Mouse (Mus musculus) embryo, embryonic 11.5 days (tissue): Measurements from ENCODE around the gene Pou2af1.

Source experiments
- DNase-seq: peaks from one replicate; pipeline ENCODE4 v3.0.0-alpha.2; 2012; ENCODE audit warnings: low read depth, low spot score

Pou2af1 gene

GRCm38 (mm10) chr9:51213023-51213728 is at the start of gene Pou2af1:
Gene Pou2af1 (plus strand): TSS chr9:51213708.
- DNase-seq: no peak

- DNase-seq: no peak
Measured at GRCm38 (mm10) chr9:51163989-51164388, 49.5 kb upstream of the Pou2af1 start.

DNA sequence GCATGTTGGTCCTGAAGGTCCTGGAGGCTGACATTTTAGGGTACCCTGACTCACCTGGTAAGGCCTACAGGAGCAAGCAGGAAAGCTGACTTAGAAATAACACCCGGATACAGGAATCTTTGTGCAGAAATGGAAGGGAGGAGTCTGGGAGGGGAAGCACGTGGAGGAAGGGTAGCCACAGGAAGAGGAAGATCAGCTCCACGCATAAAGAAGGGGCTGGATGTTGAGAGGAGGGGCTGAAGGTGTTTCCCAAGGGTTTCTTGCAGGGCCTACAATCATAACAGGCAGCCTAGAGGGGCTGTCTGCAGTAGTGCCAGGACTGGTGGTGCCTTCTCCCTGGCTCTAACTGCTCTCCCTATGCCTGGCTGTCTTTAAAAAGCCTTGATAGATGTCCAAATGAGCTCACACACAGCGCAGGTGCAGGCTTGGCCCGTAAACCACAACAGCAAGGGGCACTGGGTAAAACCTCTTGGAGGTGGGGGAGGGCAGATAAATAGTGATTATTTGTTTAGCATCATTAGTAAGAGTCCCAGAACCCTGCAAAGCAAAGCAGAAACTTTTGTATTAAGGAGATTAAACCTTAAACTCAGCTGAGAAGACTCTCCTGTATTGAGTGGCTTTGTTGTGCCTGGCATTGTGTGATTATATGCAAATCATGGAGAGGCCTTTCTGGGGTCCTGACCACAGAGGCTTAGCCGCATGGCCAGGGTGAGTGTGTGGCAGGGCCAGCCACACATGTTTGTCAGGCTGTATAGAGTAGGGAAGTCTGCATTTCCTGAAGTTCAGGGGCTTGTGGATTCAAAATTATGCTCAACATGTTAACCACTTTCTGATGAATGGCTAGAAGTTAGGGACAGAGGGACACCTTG is 48.0 kb upstream of the Pou2af1 start, which contains the start of gene Gm32742:
TSS of gene Gm32742 (minus strand) at position 206 of the 869 bp plus-strand sequence.
- DNase-seq: no peak

- no peak for DNase-seq
Measured at GRCm38 (mm10) chr9:51167954-51168353, 45.6 kb upstream of the Pou2af1 start.

DNA sequence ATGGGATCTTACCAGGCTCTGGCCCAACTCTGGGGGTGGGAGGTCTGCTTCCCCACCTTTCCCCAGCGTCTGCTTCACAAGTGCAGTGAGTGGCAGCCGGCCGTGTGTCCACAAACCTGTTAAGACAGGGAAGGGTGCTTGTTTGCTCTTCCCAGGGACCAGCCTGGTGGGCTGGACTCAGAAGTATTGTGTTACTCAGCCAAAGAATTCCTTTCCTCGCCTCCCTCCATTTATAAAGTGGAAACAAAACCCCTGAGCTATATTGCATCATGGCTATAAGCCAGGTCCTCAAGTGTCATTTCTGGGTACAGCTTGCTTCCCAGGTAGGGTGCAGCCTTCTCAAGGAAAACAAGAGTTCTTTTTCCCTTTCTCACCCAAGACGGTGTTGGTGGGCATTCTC is 44.8 kb upstream of the Pou2af1 start:
- no peak for DNase-seq

DNA sequence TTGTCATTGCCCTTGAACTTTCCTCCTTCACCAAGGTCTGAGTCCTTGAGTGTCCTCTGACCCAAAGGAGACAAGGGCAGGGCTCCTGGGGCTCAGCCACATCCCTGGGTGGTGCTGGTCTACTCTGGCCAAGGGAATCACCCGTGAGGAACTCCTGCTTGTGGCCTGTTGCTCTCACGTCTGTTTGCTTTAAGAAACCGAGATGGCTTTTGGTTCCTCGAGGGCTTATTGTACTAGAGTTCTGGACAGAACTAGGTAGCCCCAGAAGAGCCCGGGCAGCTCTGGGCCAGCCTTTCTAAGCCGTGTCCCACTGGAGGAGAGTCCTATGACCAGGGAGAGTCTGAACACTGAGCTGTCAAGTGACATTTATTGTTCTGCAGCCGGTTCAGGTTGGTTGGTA is 44.4 kb upstream of the Pou2af1 start:
- DNase-seq: no peak

- no peak for DNase-seq
Measured at GRCm38 (mm10) chr9:51170298-51170697, 43.2 kb upstream of the Pou2af1 start.

DNA sequence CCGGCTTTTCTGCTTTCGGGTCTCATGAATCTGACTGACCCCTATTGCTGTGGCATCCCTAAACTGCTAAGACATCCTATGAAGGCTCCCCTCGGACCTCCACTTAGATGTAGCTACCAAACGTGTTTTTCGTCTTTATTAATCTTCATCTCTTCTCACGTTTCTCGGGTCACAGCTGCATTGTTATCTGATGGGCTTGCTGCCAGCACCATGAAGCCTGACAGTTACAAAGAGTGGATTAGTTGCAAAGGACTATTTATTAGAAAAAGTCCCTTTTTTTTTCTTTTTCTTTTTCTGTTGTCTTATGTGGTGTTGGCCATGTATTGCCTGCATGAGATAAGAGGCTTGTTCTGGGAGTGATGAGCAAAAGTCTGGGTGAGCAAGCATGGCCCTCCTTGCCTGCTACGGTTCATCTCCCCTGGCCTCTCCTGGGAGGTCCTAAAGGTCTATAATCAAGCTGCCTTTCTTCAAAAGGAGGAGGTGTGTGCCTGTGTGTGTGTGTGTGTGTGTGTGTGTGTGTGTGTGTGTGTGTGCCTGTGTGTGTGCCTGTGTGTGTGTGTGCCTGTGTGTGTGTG is 38.5 kb upstream of the Pou2af1 start:
- DNase-seq: no peak

- DNase-seq: no peak
Measured at GRCm38 (mm10) chr9:51175722-51176121, 37.8 kb upstream of the Pou2af1 start.

DNA sequence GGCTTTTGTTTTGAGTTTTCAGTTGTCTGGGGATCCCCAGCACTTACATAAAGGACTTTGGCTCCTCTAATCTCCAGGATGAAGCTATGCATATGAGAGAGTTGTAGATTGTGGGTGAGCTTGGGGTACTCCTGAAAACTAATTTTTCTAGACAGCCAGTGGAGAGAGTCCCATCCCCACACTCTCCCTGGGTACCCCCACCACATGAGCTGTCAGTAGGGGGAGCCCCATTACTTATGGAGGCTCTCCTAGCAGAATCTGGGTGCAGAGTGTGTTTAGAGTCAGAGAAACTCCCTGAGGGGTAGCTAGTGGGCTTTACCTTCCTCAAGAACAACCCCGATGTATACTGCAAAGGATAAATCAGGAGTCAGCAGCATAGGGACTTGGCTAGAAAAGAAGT is 35.2 kb upstream of the Pou2af1 start:
- no peak for DNase-seq

- DNase-seq: no peak
Measured at GRCm38 (mm10) chr9:51180621-51181020, 32.9 kb upstream of the Pou2af1 start.

- no peak for DNase-seq
Measured at GRCm38 (mm10) chr9:51182716-51183710, 30.5 kb upstream of the Pou2af1 start.

DNA sequence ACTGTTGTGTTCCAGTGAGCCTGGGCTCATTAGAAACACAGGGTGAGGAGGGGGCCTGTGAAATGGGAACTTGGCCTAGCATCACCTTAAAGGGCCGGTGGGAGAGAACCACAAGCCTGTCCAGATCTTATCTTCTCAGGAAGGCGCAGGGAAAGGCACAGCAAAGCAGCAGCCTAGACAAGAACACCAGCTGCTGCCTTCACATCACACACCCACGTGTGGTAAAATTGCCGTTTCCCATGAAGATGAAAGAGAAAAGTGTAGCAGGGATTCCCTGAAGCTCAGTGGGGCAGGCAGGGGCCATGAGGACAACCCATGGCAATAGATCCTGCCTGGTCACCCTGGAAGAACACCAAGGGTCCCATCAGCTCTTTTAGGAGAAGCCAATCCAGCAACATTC is 28.1 kb upstream of the Pou2af1 start:
- DNase-seq: no peak

DNA sequence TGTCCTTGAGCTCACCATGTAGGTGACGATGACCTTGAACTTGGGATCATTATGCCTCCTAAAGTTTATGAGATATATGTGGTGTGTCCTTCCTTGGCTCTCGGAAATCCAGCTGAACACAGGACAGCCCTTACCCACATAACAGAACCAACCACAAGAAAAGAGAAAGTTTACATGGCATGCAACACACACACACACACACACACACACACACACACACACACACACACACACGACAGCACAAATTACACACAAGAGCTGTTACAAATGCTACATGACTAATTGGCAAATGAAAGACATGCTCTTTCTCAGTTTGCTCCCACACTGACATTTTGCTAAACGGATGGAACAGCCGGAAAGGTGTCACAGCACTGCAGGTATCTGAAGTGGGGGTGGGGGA is 27.6 kb upstream of the Pou2af1 start:
- no peak for DNase-seq

DNA sequence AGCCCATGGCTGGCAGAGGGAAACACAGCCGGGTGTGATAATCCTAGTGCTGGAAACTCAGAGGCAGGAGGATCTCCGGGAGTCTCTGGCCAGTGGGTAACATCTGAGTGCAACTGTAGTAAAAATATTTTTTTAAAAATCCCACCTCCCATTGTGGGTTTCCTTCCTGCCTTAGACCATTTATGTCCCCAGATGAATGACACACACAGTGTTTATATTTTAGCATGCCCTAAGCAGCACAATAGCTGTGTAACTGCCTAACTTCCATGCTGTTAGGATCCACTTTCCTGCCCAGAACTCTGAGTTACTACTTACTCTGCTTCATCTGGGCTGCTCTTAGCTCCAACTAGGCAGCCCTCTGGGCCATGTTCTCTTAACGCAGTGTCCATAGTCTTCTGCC is 22.9 kb upstream of the Pou2af1 start:
- DNase-seq: no peak

- no peak for DNase-seq
Measured at GRCm38 (mm10) chr9:51194790-51195189, 18.7 kb upstream of the Pou2af1 start.

DNA sequence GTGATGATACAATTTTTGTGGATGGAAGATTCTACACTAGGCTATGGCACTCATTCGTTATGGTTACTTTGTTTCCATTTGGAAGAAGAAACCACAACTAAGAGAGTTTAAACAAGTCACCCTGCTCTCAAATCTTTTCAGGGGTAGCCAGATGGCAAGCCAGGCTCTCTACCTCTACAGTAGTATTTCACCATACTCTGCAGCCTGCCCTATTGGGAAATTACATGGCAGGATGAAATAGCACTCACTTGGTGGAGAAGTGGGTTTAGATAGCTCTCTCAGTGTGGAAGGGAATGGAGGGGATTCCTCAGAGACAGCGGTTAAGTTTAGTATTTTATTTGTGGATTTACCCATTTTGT is 4.6 kb upstream of the Pou2af1 start:
- DNase-seq: no peak

DNA sequence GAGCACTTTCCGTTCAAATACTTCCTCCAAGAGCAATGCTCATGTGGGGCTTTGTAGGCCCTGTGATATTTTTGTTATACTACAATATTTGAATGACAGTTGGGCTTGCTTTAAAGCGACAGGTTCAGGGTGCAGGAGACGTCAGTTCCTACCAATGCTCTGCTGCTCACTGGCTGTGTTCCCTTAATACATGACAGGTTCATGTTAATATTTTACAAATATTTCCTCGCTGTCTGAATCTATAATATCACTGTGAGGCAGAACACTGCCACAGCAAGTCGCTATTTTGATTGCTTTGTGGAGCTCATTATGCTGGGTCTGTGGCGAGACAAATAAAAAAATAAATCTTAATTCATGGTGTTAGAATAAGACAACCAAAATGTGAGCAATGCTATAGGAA is 2.3 kb upstream of the Pou2af1 start:
- DNase-seq: no peak

DNA sequence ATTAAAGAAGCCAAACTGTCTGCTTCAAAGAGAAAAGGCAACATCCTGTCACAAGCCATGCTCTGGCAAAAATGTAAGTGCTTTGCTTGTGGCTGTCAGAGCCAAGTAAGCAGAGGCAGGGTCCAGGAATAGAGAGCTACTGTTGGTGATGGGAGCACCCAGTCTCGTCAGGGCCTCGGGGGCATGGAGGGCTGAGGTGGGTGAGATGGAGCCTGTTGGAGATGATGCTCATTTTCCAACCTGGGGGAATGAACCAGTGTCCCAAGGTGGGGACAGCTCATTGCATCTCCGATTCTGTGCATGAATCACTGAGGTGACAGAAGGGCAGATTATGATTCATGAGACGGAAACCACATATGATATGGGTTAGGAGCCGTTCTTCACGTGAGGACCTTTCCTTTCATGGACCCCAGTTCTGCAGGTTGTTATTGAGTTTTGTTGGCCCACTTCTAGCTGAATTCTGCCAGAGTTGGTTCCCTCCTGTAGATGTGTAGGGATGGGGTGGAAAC is 275 bp downstream of the Pou2af1 start:
- no peak for DNase-seq

GRCm38 (mm10) chr9:51215311-51215710 is 1.8 kb downstream of the Pou2af1 start:
- no peak for DNase-seq

GRCm38 (mm10) chr9:51215949-51216348 is 2.4 kb downstream of the Pou2af1 start:
- DNase-seq: no peak
